Mouse (Mus musculus): Measurements from ENCODE around the gene Tom1l2.

- no peak for TF ChIP-seq POLR2A (IDR thresholded peaks at IDR 0.05; ENCODE audit: borderline replicate concordance, insufficient read depth, low read length)
- no peak for TF ChIP-seq CTCF (IDR thresholded peaks at IDR 0.05; ENCODE audit: borderline replicate concordance, insufficient read depth, low read depth, low read length)
These were observed 50.2 kb downstream of the Tom1l2 start for GRCm38 (mm10) chr11:60302354-60303083.
